Comparison of ENCODE assay signal across 18 mouse cellular contexts in genomic region chr17:29693571-29693970, GRCm38 (mm10). TPM values are rescaled to one million over a fixed set of nuclear protein-coding genes. Genes with fewer than 3 reads are reported as not detected.
A peak's percentile ranks its signal among the peaks of the same experiment; 100 is the strongest.
DNase-seq lines count a peak whose midpoint lies in the region; ATAC-seq and TF ChIP-seq lines count a peak whose summit lies in the region.
"Had no signal": no experiment of that assay in that cellular context is flagged by ENCODE, and none has a peak within 500 bp of the region (broad histone marks: within the 10 kb centered on the region; RNA-seq: fewer than 3 reads in every experiment).

No protein-coding gene starts in this region.

- peaks cover 77% of the 10 kb centered on the region for H3K36me3 ChIP-seq in forebrain, embryonic 12.5 days (replicated peaks)

- intact Hi-C loops in gastrocnemius, adult 2 months (cut with DNase I), result no loop called here

- 89% methylated on average over 2 of the region's 2 CpGs for whole genome bisulfite sequencing in forebrain, embryonic 12.5 days

- H3K4me1 ChIP-seq in forebrain, embryonic 12.5 days, result no peaks in the 10 kb centered on the region
- H3K4me1 ChIP-seq: embryonic facial prominence, embryonic 12.5 days; hindbrain, embryonic 10.5 days; hindbrain, embryonic 15.5 days had no signal

- TF ChIP-seq CTCF in gastrocnemius, adult 2 months (IDR thresholded peaks at IDR 0.05), result no peak

- DNase-seq in CD4-positive helper T cell, adult 2 months (ENCODE audit: low read depth, low spot score), result peak; percentile 49
- DNase-seq in T-cell, adult 2 months (ENCODE audit: low spot score), result peak; percentile 62
- DNase-seq in thymus, adult 18-20 months, result peak; percentile 64 to 77
- DNase-seq in thymus, postnatal 14 days, result peak; percentile 85
- DNase-seq in gastrocnemius, adult 2 months, result no peak
- no peak for DNase-seq in cerebellum, postnatal 10 days
- DNase-seq: adrenal gland, postnatal 10 days; cerebellum, adult 11 months; cerebellum, adult 8-10 months; cerebellum, postnatal 25 days; gastrocnemius, postnatal 14 days had no signal

- H3K4me2 ChIP-seq in forebrain, embryonic 12.5 days, result no peak overlapping the region
- H3K4me2 ChIP-seq: embryonic facial prominence, embryonic 12.5 days; heart, embryonic 12.5 days; hindbrain, embryonic 15.5 days had no signal

- no peaks in the 10 kb centered on the region for H3K9me3 ChIP-seq in forebrain, embryonic 12.5 days
- H3K9me3 ChIP-seq: embryonic facial prominence, embryonic 12.5 days; hindbrain, embryonic 10.5 days; hindbrain, embryonic 15.5 days had no signal

- H3K27ac ChIP-seq in forebrain, embryonic 12.5 days, result no peak overlapping the region
- no peak overlapping the region for H3K27ac ChIP-seq in gastrocnemius, adult 2 months
- H3K27ac ChIP-seq: embryonic facial prominence, embryonic 12.5 days; hindbrain, embryonic 10.5 days; hindbrain, embryonic 15.5 days had no signal

- H3K4me3 ChIP-seq in forebrain, embryonic 12.5 days (replicated peaks), result no peak overlapping the region
- H3K4me3 ChIP-seq in gastrocnemius, adult 2 months, result no peak overlapping the region
- H3K4me3 ChIP-seq: embryonic facial prominence, embryonic 12.5 days; heart, embryonic 12.5 days; hindbrain, embryonic 10.5 days; hindbrain, embryonic 15.5 days had no signal

- H3K27me3 ChIP-seq in forebrain, embryonic 12.5 days, result no peaks in the 10 kb centered on the region
- H3K27me3 ChIP-seq: embryonic facial prominence, embryonic 12.5 days; heart, embryonic 12.5 days; hindbrain, embryonic 15.5 days had no signal

- ATAC-seq in forebrain, embryonic 12.5 days (ENCODE audit: low FRiP score), result no peak
- ATAC-seq in megakaryocyte progenitor cell, adult 5-6 weeks (replicated peaks; ENCODE audit: poor library complexity), result no peak
- ATAC-seq: forebrain, embryonic 16.5 days had no signal

- H3K9ac ChIP-seq in forebrain, embryonic 12.5 days, result no peak overlapping the region
- H3K9ac ChIP-seq: embryonic facial prominence, embryonic 12.5 days; heart, embryonic 12.5 days; hindbrain, embryonic 15.5 days had no signal

RNA-seq across cellular contexts. Expression of gene Ccdc167, which starts 23.3 kb away (rescaled TPM):
- polyA plus RNA-seq in forebrain, embryonic 12.5 days (2016; fragmentation: Nextera tagmentation; extraction: Ambion mirVana), result 15.8 and 17.8 TPM in 2 replicates
- total RNA-seq in megakaryocyte progenitor cell, adult 5-6 weeks (2015), result 19.1 and 20.1 TPM in 2 replicates
- 6.3 and 11.3 TPM in 2 replicates for total RNA-seq in megakaryocyte progenitor cell, adult 5-6 weeks (2017)
- total RNA-seq in gastrocnemius, adult 2 months (2021), result 1 to 10 TPM; 6.3 to 7.8 TPM

RNA-seq across cellular contexts. Expression of gene Cmtr1, which starts 33.2 kb away (rescaled TPM):
- 154 and 166 TPM in 2 replicates for polyA plus RNA-seq in forebrain, embryonic 12.5 days (2016; fragmentation: Nextera tagmentation; extraction: Ambion mirVana)
- total RNA-seq in megakaryocyte progenitor cell, adult 5-6 weeks (2015), result 16.5 and 37.1 TPM in 2 replicates
- 136 and 148 TPM in 2 replicates for total RNA-seq in megakaryocyte progenitor cell, adult 5-6 weeks (2017)
- total RNA-seq in gastrocnemius, adult 2 months (2021), result 10 to 100 TPM; 43.6 to 50.5 TPM

Comparison
In these comparisons a context has a peak if more than half of its experiments do, and no peak if none do; other contexts are left out.
1. DNase-seq: peak in CD4-positive helper T cell, adult 2 months (single experiment), T-cell, adult 2 months (single experiment), thymus, adult 18-20 months (2 of 2) and thymus, postnatal 14 days (single experiment); none in gastrocnemius, adult 2 months (single experiment) and cerebellum, postnatal 10 days (0 of 2).